Mouse (Mus musculus) kidney, postnatal 0 days (tissue): ENCODE measurements around the gene 9530068E07Rik. TPM values are rescaled to one million over a fixed set of nuclear protein-coding genes. Genes with fewer than 3 reads are reported as not detected.

ENCODE experiments used
- ATAC-seq: fragments of 200-750 bp; cut with Nextera tagmentation; replicated peaks from 2 replicates; pipeline ENCODE4 v1.8.0; 2017; ENCODE audit warnings: low read depth, moderate number of reproducible peaks, moderate TSS enrichment, moderate library complexity; ENCODE audit not compliant: low FRiP score
- DNase-seq: peaks from one replicate; pipeline ENCODE4 v3.0.0-alpha.2; 2016; ENCODE audit warnings: low spot score
- H3K27ac ChIP-seq: fragments of 300-500 bp; sonication (generic); 2 replicates; pipeline ENCODE4 v1.5.1; 2014; ENCODE audit warnings: mild to moderate bottlenecking
- H3K27me3 ChIP-seq: fragments of 300-500 bp; sonication (generic); 2 replicates; pipeline ENCODE4 v1.6.1; 2014; ENCODE audit warnings: low read length, mixed read lengths; ENCODE audit not compliant: insufficient read depth
- H3K36me3 ChIP-seq: fragments of 300-500 bp; sonication (generic); 2 replicates; pipeline ENCODE4 v1.6.1; 2014; ENCODE audit warnings: low read length, mixed read lengths; ENCODE audit not compliant: insufficient read depth
- H3K4me1 ChIP-seq: fragments of 300-500 bp; sonication (generic); replicated peaks from 2 replicates; pipeline ENCODE4 v1.6.1; 2014; ENCODE audit warnings: antibody characterized with exemption, low read length, mixed read lengths; ENCODE audit not compliant: insufficient read depth
- H3K4me2 ChIP-seq: fragments of 300-500 bp; sonication (generic); 2 replicates; pipeline ENCODE4 v1.6.1; 2014; ENCODE audit warnings: mild to moderate bottlenecking, low read length, moderate library complexity, mixed read lengths
- H3K4me3 ChIP-seq: fragments of 300-500 bp; sonication (generic); replicated peaks from 2 replicates; pipeline ENCODE4 v1.5.1; 2014; ENCODE audit warnings: low read depth, low read length
- H3K9ac ChIP-seq: fragments of 300-500 bp; sonication (generic); 2 replicates; pipeline ENCODE4 v1.6.1; 2014; ENCODE audit warnings: low read depth, low read length
- H3K9me3 ChIP-seq: fragments of 300-500 bp; sonication (generic); replicated peaks from 2 replicates; pipeline ENCODE4 v1.6.1; 2016; ENCODE audit warnings: low read length, inconsistent platforms, mixed read lengths
- CTCF ChIP-seq: IDR thresholded peaks from 2 replicates; pipeline ENCODE4 v1.5.1; 2016; ENCODE audit warnings: antibody characterized with exemption, low read depth, mild to moderate bottlenecking, moderate library complexity
- WGBS: fragments of 180-500 bp; shearing (Covaris S2); extraction: QIAGEN DNeasy Blood & Tissue Kit; methylation state at CpG from one replicate; pipeline ENCODE4 v1.1.7; 2014; 5-methylcytosine and 5-hydroxymethylcytosine counted together
- polyA plus RNA-seq: library from polyadenylated mRNA; unstranded; fragments of >200 nt; fragmentation: Nextera tagmentation; extraction: Ambion mirVana; gene quantifications from 2 replicates; pipeline ENCODE4 v1.2.1, GENCODE M21; 2015

The 9530068E07Rik gene
- polyA plus RNA-seq, 1 experiment from 2014 or later = 228 TPM

DNA sequence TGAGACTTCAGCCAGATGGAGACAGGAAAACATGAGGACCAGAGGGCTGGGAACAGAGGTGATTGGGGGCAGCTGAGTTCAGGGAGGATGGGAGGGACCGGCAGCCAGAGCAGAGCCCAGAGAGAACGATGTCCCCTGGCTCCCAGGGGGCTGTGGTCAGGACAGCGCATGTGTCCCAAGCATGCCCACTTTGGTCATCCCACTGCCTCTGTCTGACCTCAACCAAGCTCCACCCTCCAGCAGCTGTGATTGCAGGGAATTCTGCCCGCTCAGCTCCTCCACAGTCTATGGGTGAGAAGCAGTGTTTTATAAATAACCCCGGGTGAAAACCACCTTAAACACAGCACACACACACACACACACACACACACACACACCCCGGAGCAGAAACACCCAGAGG lies 33.2 kb downstream of the 9530068E07Rik start:
- Histone ChIP-seq H3K4me3 (no peak overlapping the region), H3K9ac (no peak overlapping the region), H3K4me2 (no peak overlapping the region), H3K9me3 (no peaks in the 10 kb centered on the region; the same call in 1 of the 2 replicates), H3K4me1 (no peaks in the 10 kb centered on the region), H3K36me3 (no peaks in the 10 kb centered on the region), H3K27me3 (no peaks in the 10 kb centered on the region), H3K27ac (no peak overlapping the region)
- no peak for TF ChIP-seq CTCF
- 53% methylated on average over 6 of the region's 6 CpGs for WGBS
- ATAC-seq = no peak
- DNase-seq = no peak

DNA sequence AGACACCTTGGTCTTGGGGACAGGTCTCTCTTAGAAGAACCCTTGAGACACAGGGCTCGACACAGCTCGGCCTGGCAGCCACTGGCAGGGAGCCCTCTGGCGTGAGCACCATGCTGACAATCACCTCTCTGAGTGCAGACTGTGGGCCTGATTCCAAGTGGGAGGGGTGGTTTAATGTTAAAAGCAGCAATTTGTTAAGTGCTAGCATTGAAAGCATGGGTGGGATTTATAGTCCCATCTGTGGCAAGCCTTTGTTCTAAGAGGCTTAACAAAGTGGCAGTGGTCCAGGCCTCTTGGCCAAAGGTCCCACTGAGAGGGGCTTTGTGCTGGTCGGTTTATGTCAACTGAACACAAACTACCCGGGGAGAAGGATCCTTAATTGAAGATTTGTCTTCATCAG lies 35.4 kb downstream of the 9530068E07Rik start:
- H3K27ac ChIP-seq = no peak overlapping the region
- WGBS = 36% methylated on average over 5 of the region's 5 CpGs
- H3K4me1 ChIP-seq = no peaks in the 10 kb centered on the region
- no peak overlapping the region for H3K4me3 ChIP-seq
- H3K4me2 ChIP-seq = no peak overlapping the region
- no peaks in the 10 kb centered on the region; the same call in 1 of the 2 replicates for H3K9me3 ChIP-seq
- no peaks in the 10 kb centered on the region for H3K36me3 ChIP-seq
- H3K27me3 ChIP-seq = no peaks in the 10 kb centered on the region
- H3K9ac ChIP-seq = no peak overlapping the region
- ATAC-seq = no peak
- no peak for DNase-seq
- TF ChIP-seq CTCF = no peak

DNA sequence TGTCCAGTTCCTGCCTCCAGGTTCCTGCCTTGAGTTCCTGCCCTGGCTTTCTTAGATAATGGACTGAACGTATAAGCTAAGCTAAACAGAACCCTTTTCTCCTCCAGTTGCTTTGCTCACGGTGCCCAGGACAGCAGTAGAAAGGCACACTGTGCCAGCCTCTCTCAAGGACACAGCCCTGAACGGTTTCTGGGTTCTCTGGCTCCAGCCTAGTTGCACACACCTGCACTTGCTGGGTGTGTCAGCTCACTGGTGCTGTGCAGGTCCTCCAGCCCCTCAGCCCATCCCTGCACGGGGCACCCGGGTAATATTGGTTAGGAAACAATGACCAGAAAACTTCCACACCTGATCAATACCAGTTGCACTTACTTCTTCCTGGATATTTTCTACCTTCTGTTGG lies 35.9 kb downstream of the 9530068E07Rik start:
- no peak overlapping the region for H3K9ac ChIP-seq
- WGBS = 88% methylated on average over 5 of the region's 5 CpGs
- no peak for ATAC-seq

GRCm38 (mm10) chr11:52433076-52433796 lies 37.0 kb downstream of the 9530068E07Rik start:
- H3K9me3 ChIP-seq = no peaks in the 10 kb centered on the region; the same call in 1 of the 2 replicates
- no peaks in the 10 kb centered on the region for H3K36me3 ChIP-seq
- H3K9ac ChIP-seq = no peak overlapping the region
- WGBS = 80% methylated on average over 8 of the region's 8 CpGs
- 0 out of 2 replicates have a peak, but pooled peaks cover 8% of the 10 kb centered on the region for H3K4me1 ChIP-seq
- H3K27ac ChIP-seq = no peak overlapping the region
- TF ChIP-seq CTCF = no peak
- DNase-seq (peak; percentile 31), ATAC-seq (no peak)
- H3K4me3 ChIP-seq = no peak overlapping the region
- no peak overlapping the region for H3K4me2 ChIP-seq
- no peaks in the 10 kb centered on the region for H3K27me3 ChIP-seq

More for the DNA sequence above, 35.9 kb downstream of the 9530068E07Rik start:
- DNase-seq = no peak
- no peak overlapping the region for H3K4me2 ChIP-seq
- no peaks in the 10 kb centered on the region; the same call in 1 of the 2 replicates for H3K9me3 ChIP-seq
- TF ChIP-seq CTCF = no peak
- H3K36me3 ChIP-seq = no peaks in the 10 kb centered on the region
- no peaks in the 10 kb centered on the region for H3K27me3 ChIP-seq
- no peak overlapping the region for H3K4me3 ChIP-seq
- 0 out of 2 replicates have a peak, but pooled peaks cover 5% of the 10 kb centered on the region for H3K4me1 ChIP-seq
- H3K27ac ChIP-seq = no peak overlapping the region

GRCm38 (mm10) chr11:52433797-52434195 lies 37.6 kb downstream of the 9530068E07Rik start:
- DNase-seq (no peak), ATAC-seq (no peak)
- Histone ChIP-seq H3K9ac (no peak overlapping the region), H3K9me3 (no peaks in the 10 kb centered on the region; the same call in 1 of the 2 replicates), H3K36me3 (no peaks in the 10 kb centered on the region), H3K27me3 (no peaks in the 10 kb centered on the region), H3K4me2 (no peak overlapping the region), H3K4me3 (no peak overlapping the region), H3K27ac (no peak overlapping the region), H3K4me1 (0 out of 2 replicates have a peak, but pooled peaks cover 8% of the 10 kb centered on the region)
- TF ChIP-seq CTCF = no peak
- 65% methylated on average over 2 of the region's 2 CpGs for WGBS

GRCm38 (mm10) chr11:52435466-52435865 lies 39.2 kb downstream of the 9530068E07Rik start:
- WGBS = 92% methylated on average over 5 of the region's 5 CpGs
- no peak for ATAC-seq
- no peak for TF ChIP-seq CTCF
- H3K27me3 ChIP-seq = no peaks in the 10 kb centered on the region
- H3K4me3 ChIP-seq = no peak overlapping the region
- H3K4me2 ChIP-seq = no peak overlapping the region
- H3K27ac ChIP-seq = no peak overlapping the region
- no peaks in the 10 kb centered on the region for H3K36me3 ChIP-seq
- H3K9ac ChIP-seq = no peak overlapping the region
- no peaks in the 10 kb centered on the region; the same call in 1 of the 2 replicates for H3K9me3 ChIP-seq
- DNase-seq = no peak
- H3K4me1 ChIP-seq = 0 out of 2 replicates have a peak, but pooled peaks cover 8% of the 10 kb centered on the region
